Comparison of ENCODE assay signal across 8 mouse cellular contexts in genomic region chr16:4541033-4541432, GRCm38 (mm10). TPM values are rescaled to one million over a fixed set of nuclear protein-coding genes. Genes with fewer than 3 reads are reported as not detected.
DNase-seq lines count a peak whose midpoint lies in the region; ATAC-seq lines count a peak whose summit lies in the region.

No protein-coding gene starts in this region.

- H3K36me3 ChIP-seq in lung, embryonic 16.5 days (ENCODE audit: control insufficient read depth, insufficient read depth, low read length) = peaks cover 8% of the 10 kb centered on the region
- H3K36me3 ChIP-seq in forebrain, embryonic 11.5 days (ENCODE audit: control insufficient read depth, insufficient read depth, low read length) = no peaks in the 10 kb centered on the region; the same call in none of the 2 replicates
- H3K36me3 ChIP-seq in limb, embryonic 13.5 days = peaks cover 17% of the 10 kb centered on the region
- H3K36me3 ChIP-seq in stomach, embryonic 14.5 days (ENCODE audit: control insufficient read depth, insufficient read depth, low read length) = peaks cover 11% of the 10 kb centered on the region

- peak overlapping the region; percentile 63 for H3K4me2 ChIP-seq in lung, embryonic 16.5 days (ENCODE audit: low read depth, low read length)
- peak overlapping the region; percentile 59; the same call in 1 of the 2 replicates for H3K4me2 ChIP-seq in forebrain, embryonic 11.5 days (ENCODE audit: low read depth, low read length, severe bottlenecking)
- peak overlapping the region; percentile 65 for H3K4me2 ChIP-seq in limb, embryonic 13.5 days (replicated peaks)
- H3K4me2 ChIP-seq in stomach, embryonic 14.5 days (replicated peaks; ENCODE audit: low read depth, low read length) = peak overlapping the region; percentile 48

- H3K27ac ChIP-seq in lung, embryonic 16.5 days (ENCODE audit: low read length) = no peak overlapping the region
- no peak overlapping the region for H3K27ac ChIP-seq in forebrain, embryonic 11.5 days (ENCODE audit: low read depth, low read length)
- no peak overlapping the region for H3K27ac ChIP-seq in limb, embryonic 13.5 days
- H3K27ac ChIP-seq in stomach, embryonic 14.5 days (ENCODE audit: low read length) = peak overlapping the region; percentile 15; the same call in 1 of the 2 replicates

- no peak for ATAC-seq in lung, embryonic 16.5 days (ENCODE audit: low read depth)
- 0 out of 2 replicates have a peak, but pooled peaks have one; percentile 0 for ATAC-seq in forebrain, embryonic 11.5 days (replicated peaks; ENCODE audit: low FRiP score)
- ATAC-seq in limb, embryonic 13.5 days (ENCODE audit: low FRiP score, low read depth) = no peak
- no peak for ATAC-seq in stomach, embryonic 14.5 days (ENCODE audit: insufficient number of reproducible peaks, insufficient read depth, low FRiP score, low read depth)

- peak overlapping the region; percentile 62 for H3K9ac ChIP-seq in lung, embryonic 16.5 days (ENCODE audit: low read length)
- H3K9ac ChIP-seq in forebrain, embryonic 11.5 days (ENCODE audit: low read length) = peak overlapping the region; percentile 58
- H3K9ac ChIP-seq in limb, embryonic 13.5 days = peak overlapping the region; percentile 62
- H3K9ac ChIP-seq in stomach, embryonic 14.5 days (replicated peaks; ENCODE audit: low read depth, low read length) = peak overlapping the region; percentile 50

- H3K9me3 ChIP-seq in lung, embryonic 16.5 days (ENCODE audit: control insufficient read depth, low read length) = no peaks in the 10 kb centered on the region
- no peaks in the 10 kb centered on the region for H3K9me3 ChIP-seq in forebrain, embryonic 11.5 days (ENCODE audit: control insufficient read depth, low read length)
- no peaks in the 10 kb centered on the region for H3K9me3 ChIP-seq in limb, embryonic 13.5 days
- no peaks in the 10 kb centered on the region; the same call in 1 of the 2 replicates for H3K9me3 ChIP-seq in stomach, embryonic 14.5 days (ENCODE audit: control insufficient read depth, low read depth, low read length)

- WGBS in lung, embryonic 16.5 days = 57% methylated on average over 4 of the region's 4 CpGs
- WGBS in forebrain, embryonic 11.5 days = 62% methylated on average over 4 of the region's 4 CpGs
- 61% methylated on average over 4 of the region's 4 CpGs for WGBS in limb, embryonic 13.5 days
- WGBS in stomach, embryonic 14.5 days = 64% methylated on average over 4 of the region's 4 CpGs

- DNase-seq in lung, postnatal 14 days = no peak
- DNase-seq in forebrain, embryonic 11.5 days (ENCODE audit: low spot score) = no peak
- DNase-seq in cerebellum, postnatal 36 days = no peak
- DNase-seq in cerebellum, postnatal 25 days = no peak
- no peak for DNase-seq in MN1 (ENCODE audit: low spot score)

- H3K4me1 ChIP-seq in lung, embryonic 16.5 days (replicated peaks; ENCODE audit: control insufficient read depth, insufficient read depth, low read length) = peaks cover 5% of the 10 kb centered on the region
- H3K4me1 ChIP-seq in forebrain, embryonic 11.5 days (replicated peaks; ENCODE audit: control insufficient read depth, insufficient read depth, low read length) = no peaks in the 10 kb centered on the region
- peaks cover 4% of the 10 kb centered on the region; the same call in 1 of the 2 replicates for H3K4me1 ChIP-seq in limb, embryonic 13.5 days
- 0 out of 2 replicates have a peak, but pooled peaks cover 4% of the 10 kb centered on the region for H3K4me1 ChIP-seq in stomach, embryonic 14.5 days (ENCODE audit: control insufficient read depth, insufficient read depth, low read length)

- H3K27me3 ChIP-seq in lung, embryonic 16.5 days (ENCODE audit: control insufficient read depth, insufficient read depth, low read depth, low read length) = no peaks in the 10 kb centered on the region
- no peaks in the 10 kb centered on the region for H3K27me3 ChIP-seq in forebrain, embryonic 11.5 days (ENCODE audit: control insufficient read depth, insufficient read depth, low read length)
- H3K27me3 ChIP-seq in limb, embryonic 13.5 days = no peaks in the 10 kb centered on the region
- H3K27me3 ChIP-seq in stomach, embryonic 14.5 days (ENCODE audit: control insufficient read depth, insufficient read depth, low read length) = no peaks in the 10 kb centered on the region

- H3K4me3 ChIP-seq in lung, embryonic 16.5 days (ENCODE audit: low read length) = peak overlapping the region; percentile 51
- peak overlapping the region; percentile 44 for H3K4me3 ChIP-seq in forebrain, embryonic 11.5 days (ENCODE audit: low read depth, low read length)
- H3K4me3 ChIP-seq in limb, embryonic 13.5 days = peak overlapping the region; percentile 48
- peak overlapping the region; percentile 45 for H3K4me3 ChIP-seq in stomach, embryonic 14.5 days (ENCODE audit: low read depth, low read length)

RNA-seq across cellular contexts. Expression of gene Srl, which starts 0.6 kb away (rescaled TPM):
- polyA plus RNA-seq in lung, embryonic 16.5 days (2015; fragmentation: Nextera tagmentation; extraction: Ambion mirVana) = 20.5 and 23.2 TPM in 2 replicates
- polyA plus RNA-seq in forebrain, embryonic 11.5 days (2014; fragmentation: Nextera tagmentation; extraction: Ambion mirVana) = 23.3 and 23.7 TPM in 2 replicates
- polyA plus RNA-seq in limb, embryonic 13.5 days (2015; fragmentation: Nextera tagmentation; extraction: Ambion mirVana) = 38.7 and 41.8 TPM in 2 replicates
- 10.5 and 13.8 TPM in 2 replicates for polyA plus RNA-seq in stomach, embryonic 14.5 days (2014; fragmentation: Nextera tagmentation; extraction: Ambion mirVana)

RNA-seq across cellular contexts. Expression of gene Tfap4, which starts 18.6 kb away (rescaled TPM):
- polyA plus RNA-seq in lung, embryonic 16.5 days (2015; fragmentation: Nextera tagmentation; extraction: Ambion mirVana) = 13.2 and 15.5 TPM in 2 replicates
- 27.7 and 28.6 TPM in 2 replicates for polyA plus RNA-seq in forebrain, embryonic 11.5 days (2014; fragmentation: Nextera tagmentation; extraction: Ambion mirVana)
- 24.9 and 26.3 TPM in 2 replicates for polyA plus RNA-seq in limb, embryonic 13.5 days (2015; fragmentation: Nextera tagmentation; extraction: Ambion mirVana)
- 24.9 and 25.7 TPM in 2 replicates for polyA plus RNA-seq in stomach, embryonic 14.5 days (2014; fragmentation: Nextera tagmentation; extraction: Ambion mirVana)

RNA-seq across cellular contexts. Expression of gene Glis2, which starts 53.5 kb away (rescaled TPM):
- 21.3 and 23.7 TPM in 2 replicates for polyA plus RNA-seq in lung, embryonic 16.5 days (2015; fragmentation: Nextera tagmentation; extraction: Ambion mirVana)
- 31.3 and 34.5 TPM in 2 replicates for polyA plus RNA-seq in forebrain, embryonic 11.5 days (2014; fragmentation: Nextera tagmentation; extraction: Ambion mirVana)
- polyA plus RNA-seq in limb, embryonic 13.5 days (2015; fragmentation: Nextera tagmentation; extraction: Ambion mirVana) = 32.0 and 39.4 TPM in 2 replicates
- polyA plus RNA-seq in stomach, embryonic 14.5 days (2014; fragmentation: Nextera tagmentation; extraction: Ambion mirVana) = 31.0 and 34.7 TPM in 2 replicates
